Mouse (Mus musculus) neural tube, embryonic 14.5 days (tissue): ENCODE measurements at regions not wholly inside any gene's neighbourhood (a gene's known extent, or its start where the extent isn't known, plus 50 kb on each side); places are given as distances from the start of the nearest gene placed in this dataset.
A peak's percentile ranks its signal among the peaks of the same experiment; 100 is the strongest.

Source experiments
- ATAC-seq: fragments of 200-750 bp; cut with Nextera tagmentation; 2 replicates; pipeline ENCODE4 v1.8.0; 2017; ENCODE audit warnings: low read depth, mild to moderate bottlenecking, moderate TSS enrichment, moderate library complexity
- H3K27ac ChIP-seq: fragments of 300-500 bp; sonication (generic); 2 replicates; pipeline ENCODE4 v1.5.1; 2014; ENCODE audit warnings: low read depth, mild to moderate bottlenecking, control low read depth, low read length, moderate library complexity, mixed read lengths
- H3K27me3 ChIP-seq: fragments of 300-500 bp; sonication (generic); 2 replicates; pipeline ENCODE4 v1.6.1; 2014; ENCODE audit warnings: low read length; ENCODE audit not compliant: control insufficient read depth, insufficient read depth
- H3K36me3 ChIP-seq: fragments of 300-500 bp; sonication (generic); 2 replicates; pipeline ENCODE4 v1.6.1; 2014; ENCODE audit warnings: low read length, mixed read lengths; ENCODE audit not compliant: control insufficient read depth, insufficient read depth
- H3K4me1 ChIP-seq: fragments of 300-500 bp; sonication (generic); 2 replicates; pipeline ENCODE4 v1.6.1; 2014; ENCODE audit warnings: low read length; ENCODE audit not compliant: control insufficient read depth, insufficient read depth
- H3K4me2 ChIP-seq: fragments of 300-500 bp; sonication (generic); 2 replicates; pipeline ENCODE4 v1.6.1; 2014; ENCODE audit warnings: mild to moderate bottlenecking, low read depth, low read length, control low read depth
- H3K4me3 ChIP-seq: fragments of 300-500 bp; sonication (generic); 2 replicates; pipeline ENCODE4 v1.5.1; 2014; ENCODE audit warnings: low read depth, low read length, control low read depth, mixed read lengths
- H3K9ac ChIP-seq: fragments of 300-500 bp; sonication (generic); replicated peaks from 2 replicates; pipeline ENCODE4 v1.6.1; 2014; ENCODE audit warnings: low read depth, mild to moderate bottlenecking, control low read depth, low read length, mixed read lengths
- H3K9me3 ChIP-seq: fragments of 300-500 bp; sonication (generic); 2 replicates; pipeline ENCODE4 v1.6.1; 2016; ENCODE audit warnings: low read length; ENCODE audit not compliant: control insufficient read depth
- WGBS: fragments of 180-500 bp; shearing (Covaris S2); extraction: QIAGEN DNeasy Blood & Tissue Kit; methylation state at CpG from one replicate; pipeline ENCODE4 v1.1.7; 2014; 5-methylcytosine and 5-hydroxymethylcytosine counted together

GRCm38 (mm10) chr17:48592457-48592856, 137.8 kb downstream of the Unc5cl start:
- H3K9me3 ChIP-seq = no peaks in the 10 kb centered on the region
- H3K27me3 ChIP-seq = no peaks in the 10 kb centered on the region
- H3K4me1 ChIP-seq = no peaks in the 10 kb centered on the region
- no peak for ATAC-seq
- no peaks in the 10 kb centered on the region for H3K36me3 ChIP-seq
- WGBS = 79% methylated on average over 1 of the region's 1 CpGs
- H3K9ac ChIP-seq = no peak overlapping the region
- no peak overlapping the region for H3K4me3 ChIP-seq
- H3K27ac ChIP-seq = no peak overlapping the region
- no peak overlapping the region for H3K4me2 ChIP-seq

GRCm38 (mm10) chr17:48595418-48595963, 140.8 kb downstream of the Unc5cl start:
- no peak for ATAC-seq
- H3K4me2 ChIP-seq = no peak overlapping the region
- no peaks in the 10 kb centered on the region for H3K9me3 ChIP-seq
- no peak overlapping the region for H3K27ac ChIP-seq
- no peaks in the 10 kb centered on the region for H3K27me3 ChIP-seq
- WGBS = 71% methylated on average over 10 of the region's 10 CpGs
- H3K4me1 ChIP-seq = no peaks in the 10 kb centered on the region
- H3K4me3 ChIP-seq = no peak overlapping the region
- H3K9ac ChIP-seq = no peak overlapping the region
- H3K36me3 ChIP-seq = no peaks in the 10 kb centered on the region

GRCm38 (mm10) chr17:48596406-48596805, 141.7 kb downstream of the Unc5cl start:
- H3K4me1 ChIP-seq = no peaks in the 10 kb centered on the region
- H3K27ac ChIP-seq = no peak overlapping the region
- H3K9me3 ChIP-seq = no peaks in the 10 kb centered on the region
- H3K9ac ChIP-seq = no peak overlapping the region
- H3K4me2 ChIP-seq = no peak overlapping the region
- no peaks in the 10 kb centered on the region for H3K36me3 ChIP-seq
- ATAC-seq = no peak
- H3K27me3 ChIP-seq = no peaks in the 10 kb centered on the region
- WGBS = 82% methylated on average over 3 of the region's 3 CpGs
- no peak overlapping the region for H3K4me3 ChIP-seq

GRCm38 (mm10) chr17:48597301-48597700, 142.6 kb downstream of the Unc5cl start:
- Histone ChIP-seq H3K4me2 (no peak overlapping the region), H3K9me3 (no peaks in the 10 kb centered on the region), H3K9ac (no peak overlapping the region), H3K4me1 (no peaks in the 10 kb centered on the region), H3K4me3 (no peak overlapping the region), H3K36me3 (no peaks in the 10 kb centered on the region), H3K27ac (no peak overlapping the region), H3K27me3 (no peaks in the 10 kb centered on the region)
- no peak for ATAC-seq
- 96% methylated on average over 1 of the region's 1 CpGs for WGBS

GRCm38 (mm10) chr17:48598471-48599141, 143.9 kb downstream of the Unc5cl start:
- Histone ChIP-seq H3K27me3 (no peaks in the 10 kb centered on the region), H3K4me1 (no peaks in the 10 kb centered on the region), H3K9ac (no peak overlapping the region), H3K27ac (no peak overlapping the region), H3K9me3 (no peaks in the 10 kb centered on the region), H3K36me3 (no peaks in the 10 kb centered on the region), H3K4me2 (no peak overlapping the region), H3K4me3 (no peak overlapping the region)
- ATAC-seq = no peak
- 89% methylated on average over 16 of the region's 16 CpGs for WGBS

- WGBS = 69% methylated on average over 6 of the region's 6 CpGs
- Histone ChIP-seq H3K4me1 (no peaks in the 10 kb centered on the region), H3K27me3 (no peaks in the 10 kb centered on the region), H3K36me3 (no peaks in the 10 kb centered on the region), H3K27ac (no peak overlapping the region), H3K9ac (no peak overlapping the region), H3K9me3 (no peaks in the 10 kb centered on the region), H3K4me2 (no peak overlapping the region), H3K4me3 (no peak overlapping the region)
- ATAC-seq = no peak
These were observed 145.5 kb downstream of the Unc5cl start for GRCm38 (mm10) chr17:48600176-48600575.

GRCm38 (mm10) chr17:48602554-48602953, 147.9 kb downstream of the Unc5cl start:
- Histone ChIP-seq H3K9me3 (no peaks in the 10 kb centered on the region), H3K4me1 (no peaks in the 10 kb centered on the region), H3K36me3 (no peaks in the 10 kb centered on the region), H3K27me3 (no peaks in the 10 kb centered on the region), H3K4me3 (no peak overlapping the region), H3K27ac (no peak overlapping the region), H3K9ac (no peak overlapping the region), H3K4me2 (no peak overlapping the region)
- ATAC-seq = 0 out of 2 replicates have a peak, but pooled peaks have one; percentile 50
- 6% methylated on average over 6 of the region's 6 CpGs for WGBS

GRCm38 (mm10) chr17:48606767-48607166, 152.1 kb downstream of the Unc5cl start:
- Histone ChIP-seq H3K4me2 (no peak overlapping the region), H3K27ac (no peak overlapping the region)
- WGBS = 91% methylated on average over 4 of the region's 4 CpGs

GRCm38 (mm10) chr17:48608315-48608714, 153.6 kb downstream of the Unc5cl start:
- 86% methylated on average over 3 of the region's 3 CpGs for WGBS
- Histone ChIP-seq H3K9ac (no peak overlapping the region), H3K27me3 (no peaks in the 10 kb centered on the region), H3K4me2 (no peak overlapping the region), H3K4me3 (no peak overlapping the region), H3K4me1 (no peaks in the 10 kb centered on the region), H3K36me3 (no peaks in the 10 kb centered on the region), H3K27ac (no peak overlapping the region), H3K9me3 (no peaks in the 10 kb centered on the region)
- ATAC-seq = no peak

More at GRCm38 (mm10) chr17:48606767-48607166, 152.1 kb downstream of the Unc5cl start:
- H3K4me3 ChIP-seq = no peak overlapping the region
- no peak overlapping the region for H3K9ac ChIP-seq
- no peaks in the 10 kb centered on the region for H3K36me3 ChIP-seq
- H3K27me3 ChIP-seq = no peaks in the 10 kb centered on the region
- ATAC-seq = no peak
- H3K4me1 ChIP-seq = no peaks in the 10 kb centered on the region
- H3K9me3 ChIP-seq = no peaks in the 10 kb centered on the region
